Mouse (Mus musculus): ENCODE results near the gene Meis1.

The Meis1 gene

GRCm38 (mm10) chr11:19014441-19015161 is 4.2 kb downstream of the Meis1 start:
- DNase-seq (ENCODE audit: low spot score) = no peak

- no peak for DNase-seq (ENCODE audit: low spot score)
Measured at GRCm38 (mm10) chr11:19014113-19014440, 4.7 kb downstream of the Meis1 start.

GRCm38 (mm10) chr11:19013141-19014112 is 5.4 kb downstream of the Meis1 start:
- no peak for DNase-seq (ENCODE audit: low spot score)

- no peak for DNase-seq (ENCODE audit: low spot score)
Measured at GRCm38 (mm10) chr11:19012463-19013115, 6.2 kb downstream of the Meis1 start.

- no peak for DNase-seq (ENCODE audit: low spot score)
Measured at GRCm38 (mm10) chr11:19012001-19012400, 6.8 kb downstream of the Meis1 start.

- no peak for DNase-seq (ENCODE audit: low spot score)
Measured at GRCm38 (mm10) chr11:19011108-19011805, 7.5 kb downstream of the Meis1 start.

- DNase-seq (ENCODE audit: low spot score) = no peak
Measured at GRCm38 (mm10) chr11:19010396-19010811, 8.4 kb downstream of the Meis1 start.

- no peak for DNase-seq (ENCODE audit: low spot score)
Measured at GRCm38 (mm10) chr11:19009536-19010395, 9.0 kb downstream of the Meis1 start.

GRCm38 (mm10) chr11:19008610-19009384 is 10.0 kb downstream of the Meis1 start:
- DNase-seq (ENCODE audit: low spot score) = no peak

GRCm38 (mm10) chr11:19007541-19008424 is 11.0 kb downstream of the Meis1 start:
- no peak for DNase-seq (ENCODE audit: low spot score)

- no peak for DNase-seq (ENCODE audit: low spot score)
Measured at GRCm38 (mm10) chr11:19007068-19007467, 11.7 kb downstream of the Meis1 start.

- no peak for DNase-seq (ENCODE audit: low spot score)
Measured at GRCm38 (mm10) chr11:19005913-19006693, 12.7 kb downstream of the Meis1 start.

GRCm38 (mm10) chr11:19005007-19005912 is 13.5 kb downstream of the Meis1 start:
- DNase-seq (ENCODE audit: low spot score) = no peak

GRCm38 (mm10) chr11:19003066-19003465 is 15.7 kb downstream of the Meis1 start:
- no peak for DNase-seq (ENCODE audit: low spot score)

GRCm38 (mm10) chr11:18996767-18997166 is 22.0 kb downstream of the Meis1 start:
- no peak for DNase-seq (ENCODE audit: low spot score)

- no peak for DNase-seq (ENCODE audit: low spot score)
Measured at GRCm38 (mm10) chr11:18996289-18996688, 22.5 kb downstream of the Meis1 start.

- DNase-seq (ENCODE audit: low spot score) = no peak
Measured at GRCm38 (mm10) chr11:18992796-18993195, 26.0 kb downstream of the Meis1 start.

Measured in lung, postnatal 25 days (tissue).